In the genomic region with DNA sequence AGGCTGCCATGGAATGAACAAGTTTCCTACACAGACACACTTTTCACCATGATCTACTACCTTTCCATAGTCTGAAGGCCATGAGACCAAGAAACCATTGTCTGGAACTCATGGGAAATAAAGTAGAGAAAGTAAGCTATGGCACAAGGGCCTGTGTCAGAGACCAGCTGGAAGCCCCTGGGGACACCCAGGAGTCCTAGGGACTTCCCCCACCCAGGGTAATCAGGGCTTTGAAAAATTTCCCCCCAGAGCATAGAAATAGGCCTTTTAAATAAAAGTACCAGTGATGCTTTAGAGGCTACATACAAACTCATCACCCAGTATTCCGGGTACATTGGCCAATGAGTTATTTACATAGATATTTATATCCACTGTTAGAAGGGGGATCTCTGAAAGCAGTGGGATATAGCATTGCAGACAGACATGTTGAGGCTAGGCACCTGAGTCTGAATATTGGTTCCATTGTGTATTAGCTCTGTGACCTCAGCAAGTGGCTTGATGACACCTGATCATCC, we compare ENCODE assay signal across 26 mouse cellular contexts.
A peak's percentile ranks its signal among the peaks of the same experiment; 100 is the strongest.
DNase-seq lines count a peak whose midpoint lies in the region; ATAC-seq and TF ChIP-seq lines count a peak whose summit lies in the region.
"Had no signal": no experiment of that assay in that cellular context is flagged by ENCODE, and none has a peak within 500 bp of the region (broad histone marks: within the 10 kb centered on the region; RNA-seq: fewer than 3 reads in every experiment).

No protein-coding gene starts in this region.

- peak; percentile 72 to 77 for DNase-seq in spleen, postnatal 36 days (ENCODE audit: low spot score in 2 of 2)
- DNase-seq in spleen, postnatal 4 days (ENCODE audit: low spot score in 2 of 2) = no peak
- no peak for DNase-seq in thymus, adult 18-20 months
- no peak for DNase-seq in kidney, adult 2 months
- DNase-seq: adrenal gland, adult 8-10 months; adrenal gland, postnatal 25 days; cerebellum, adult 11-12 months; cerebellum, adult 8-10 months; cerebellum, postnatal 10 days; cerebellum, postnatal 36 days; embryo, embryonic 11 days; gastrocnemius, postnatal 10 days; gastrocnemius, postnatal 36 days; heart, adult 2 months had no signal

- H3K27me3 ChIP-seq in hindbrain, embryonic 13.5 days = no peaks in the 10 kb centered on the region
- H3K27me3 ChIP-seq in kidney, adult 2 months (replicated peaks; ENCODE audit: control insufficient read depth, insufficient read depth, low read length) = no peaks in the 10 kb centered on the region
- H3K27me3 ChIP-seq: embryonic facial prominence, embryonic 13.5 days; forebrain, embryonic 12.5 days; forebrain, embryonic 15.5 days; hindbrain, embryonic 12.5 days had no signal

- no peak overlapping the region for H3K4me3 ChIP-seq in hindbrain, embryonic 13.5 days
- no peak overlapping the region for H3K4me3 ChIP-seq in kidney, adult 2 months (ENCODE audit: insufficient read depth, low read depth, low read length)
- H3K4me3 ChIP-seq: embryonic facial prominence, embryonic 10.5 days; embryonic facial prominence, embryonic 13.5 days; erythroblast, embryonic 14.5 days; forebrain, embryonic 12.5 days; forebrain, embryonic 15.5 days; heart, adult 2 months; hindbrain, embryonic 12.5 days had no signal

- H3K9ac ChIP-seq in hindbrain, embryonic 13.5 days = no peak overlapping the region
- H3K9ac ChIP-seq: embryonic facial prominence, embryonic 13.5 days; forebrain, embryonic 12.5 days; forebrain, embryonic 15.5 days; hindbrain, embryonic 12.5 days had no signal

- H3K27ac ChIP-seq in hindbrain, embryonic 13.5 days = no peak overlapping the region
- H3K27ac ChIP-seq in kidney, adult 2 months (ENCODE audit: insufficient read depth, low read depth, low read length) = no peak overlapping the region
- H3K27ac ChIP-seq: embryonic facial prominence, embryonic 10.5 days; embryonic facial prominence, embryonic 13.5 days; forebrain, embryonic 12.5 days; forebrain, embryonic 15.5 days; heart, adult 2 months; hindbrain, embryonic 12.5 days had no signal

- H3K4me1 ChIP-seq in hindbrain, embryonic 13.5 days (replicated peaks) = no peaks in the 10 kb centered on the region
- H3K4me1 ChIP-seq in kidney, adult 2 months (ENCODE audit: control insufficient read depth, insufficient read depth, low read length) = no peaks in the 10 kb centered on the region
- H3K4me1 ChIP-seq: forebrain, embryonic 12.5 days; forebrain, embryonic 15.5 days; hindbrain, embryonic 12.5 days had no signal

- TF ChIP-seq CTCF in kidney, adult 2 months (conservative IDR thresholded peaks at IDR 0.05; ENCODE audit: insufficient read depth, insufficient read length, low read depth, low read length) = no peak

- no peak for TF ChIP-seq POLR2A in kidney, adult 2 months (IDR thresholded peaks at IDR 0.05; ENCODE audit: low read depth, low read length)

- no peaks in the 10 kb centered on the region for H3K36me3 ChIP-seq in hindbrain, embryonic 13.5 days
- no peaks in the 10 kb centered on the region for H3K36me3 ChIP-seq in kidney, adult 2 months (ENCODE audit: control insufficient read depth, insufficient read depth, low read length)
- H3K36me3 ChIP-seq: embryonic facial prominence, embryonic 10.5 days; embryonic facial prominence, embryonic 13.5 days; forebrain, embryonic 12.5 days; forebrain, embryonic 15.5 days; hindbrain, embryonic 12.5 days had no signal

- H3K9me3 ChIP-seq in hindbrain, embryonic 13.5 days = no peaks in the 10 kb centered on the region
- H3K9me3 ChIP-seq: embryonic facial prominence, embryonic 10.5 days; embryonic facial prominence, embryonic 13.5 days; forebrain, embryonic 12.5 days; forebrain, embryonic 15.5 days; hindbrain, embryonic 12.5 days had no signal

- ATAC-seq in CD4-positive, CD25-positive, alpha-beta regulatory T cell, adult 4 months = peak; percentile 68
- 0 out of 2 replicates have a peak, but pooled peaks have one; percentile 36 for ATAC-seq in neutrophil, adult 5-6 weeks (ENCODE audit: extremely low read depth, insufficient number of reproducible peaks, low FRiP score, poor library complexity, severe bottlenecking)
- ATAC-seq in hindbrain, embryonic 13.5 days (ENCODE audit: low FRiP score) = no peak
- ATAC-seq: activated CD4-positive, CD25-positive, alpha-beta regulatory T cell, adult 4 months; forebrain, embryonic 15.5 days; hindbrain, embryonic 16.5 days had no signal

- H3K4me2 ChIP-seq in hindbrain, embryonic 13.5 days = no peak overlapping the region
- H3K4me2 ChIP-seq: embryonic facial prominence, embryonic 13.5 days; forebrain, embryonic 12.5 days; forebrain, embryonic 15.5 days; heart, embryonic 11.5 days; hindbrain, embryonic 12.5 days had no signal

- whole genome bisulfite sequencing in hindbrain, embryonic 13.5 days = 91% methylated on average over 1 of the region's 1 CpGs
- 88% methylated on average over 1 of the region's 1 CpGs for WGBS in kidney, adult 2 months

Comparison
In these comparisons a context has a peak if more than half of its experiments do, and no peak if none do; other contexts are left out.
1. DNase-seq: peak in spleen, postnatal 36 days (2 of 2); none in spleen, postnatal 4 days (0 of 2), thymus, adult 18-20 months (0 of 2) and kidney, adult 2 months (single experiment).